ENCODE assay signal across 7 mouse cellular contexts in the genomic region with DNA sequence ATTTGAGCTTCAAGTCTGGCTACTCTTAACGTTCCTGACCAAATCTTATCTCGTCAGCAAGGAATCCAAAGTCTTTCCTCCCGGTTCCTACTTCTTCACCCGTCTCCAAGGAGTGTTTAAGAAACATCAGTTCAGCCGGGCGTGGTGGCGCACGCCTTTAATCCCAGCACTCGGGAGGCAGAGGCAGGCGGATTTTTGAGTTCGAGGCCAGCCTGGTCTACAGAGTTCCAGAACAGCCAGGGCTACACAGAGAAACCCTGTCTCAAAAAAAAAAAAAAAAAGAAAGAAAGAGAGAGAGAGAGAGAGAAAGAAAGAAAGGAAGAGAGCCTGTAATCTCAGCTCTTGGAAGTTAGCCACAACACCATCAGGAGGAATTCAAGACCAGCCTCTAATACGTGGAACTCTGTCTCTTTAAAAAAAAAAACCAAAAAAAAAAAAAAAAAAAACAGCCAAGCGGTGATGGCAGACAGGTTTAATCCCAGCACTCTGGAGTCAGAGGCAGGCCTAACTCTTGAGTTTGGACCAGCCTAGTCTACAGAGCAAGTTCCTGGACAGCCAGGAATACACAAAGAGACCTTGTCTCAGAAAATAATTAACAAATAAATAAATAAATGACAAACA. TPM values are rescaled to one million over a fixed set of nuclear protein-coding genes. Genes with fewer than 3 reads are reported as not detected.
DNase-seq lines count a peak whose midpoint lies in the region; ATAC-seq and TF ChIP-seq lines count a peak whose summit lies in the region.
"Not testable (repeated sequence)": the region's sequence is repeated elsewhere in the genome, so short reads cannot be mapped to it uniquely, and the experiment has no call there.

No protein-coding gene starts in this region.

- not testable (repeated sequence) for TF ChIP-seq CTCF in hindbrain, postnatal 0 days (IDR thresholded peaks at IDR 0.05; ENCODE audit: low read depth)

- H3K4me1 ChIP-seq in ES-E14 (ENCODE audit: control insufficient read depth in 2 of 2, insufficient read depth in 2 of 2, low read length in 2 of 2, poor library complexity in 1 of 2); hindbrain, postnatal 0 days (ENCODE audit: insufficient read depth, low read length); lung, embryonic 16.5 days (replicated peaks; ENCODE audit: control insufficient read depth, insufficient read depth, low read length); neural tube, embryonic 12.5 days: not testable (repeated sequence)
- H3K4me1 ChIP-seq in embryonic facial prominence, embryonic 13.5 days: peaks cover 19% of the 10 kb centered on the region
- H3K4me1 ChIP-seq in heart, embryonic 10.5 days: peaks cover 11% of the 10 kb centered on the region; the same call in 1 of the 2 replicates
- peaks cover 12% of the 10 kb centered on the region; the same call in 1 of the 2 replicates for H3K4me1 ChIP-seq in limb, embryonic 12.5 days (replicated peaks)

- not testable (repeated sequence) for H3K9me3 ChIP-seq in ES-E14 (ENCODE audit: control insufficient read depth, insufficient read depth, low read depth, low read length); embryonic facial prominence, embryonic 13.5 days; heart, embryonic 10.5 days; hindbrain, postnatal 0 days (ENCODE audit: low read length); limb, embryonic 12.5 days; lung, embryonic 16.5 days (ENCODE audit: control insufficient read depth, low read length); neural tube, embryonic 12.5 days

- H3K27ac ChIP-seq in ES-E14 (ENCODE audit: insufficient read depth, low read depth, low read length, poor library complexity, severe bottlenecking): peak overlapping the region; percentile 46; the same call in 1 of the 2 replicates
- H3K27ac ChIP-seq in embryonic facial prominence, embryonic 13.5 days: peak overlapping the region; percentile 91
- H3K27ac ChIP-seq in heart, embryonic 10.5 days: peak overlapping the region; percentile 94
- peak overlapping the region; percentile 95 for H3K27ac ChIP-seq in hindbrain, postnatal 0 days
- H3K27ac ChIP-seq in limb, embryonic 12.5 days: peak overlapping the region; percentile 83
- peak overlapping the region; percentile 94 for H3K27ac ChIP-seq in lung, embryonic 16.5 days (ENCODE audit: low read length)
- H3K27ac ChIP-seq in neural tube, embryonic 12.5 days: not testable (repeated sequence)

- DNase-seq in ES-E14 (ENCODE audit: low read depth, low spot score); heart, embryonic 10.5 days (ENCODE audit: low spot score); hindbrain, postnatal 0 days (ENCODE audit: low spot score): not testable (repeated sequence)

- H3K9ac ChIP-seq in ES-E14 (ENCODE audit: insufficient read depth, low read depth, low read length, poor library complexity, severe bottlenecking): peak overlapping the region; percentile 79
- peak overlapping the region; percentile 92 for H3K9ac ChIP-seq in embryonic facial prominence, embryonic 13.5 days
- H3K9ac ChIP-seq in hindbrain, postnatal 0 days (replicated peaks; ENCODE audit: low read length): peak overlapping the region; percentile 87
- H3K9ac ChIP-seq in limb, embryonic 12.5 days (replicated peaks): peak overlapping the region; percentile 90; the same call in 1 of the 2 replicates
- H3K9ac ChIP-seq in lung, embryonic 16.5 days (ENCODE audit: low read length): peak overlapping the region; percentile 96
- H3K9ac ChIP-seq in neural tube, embryonic 12.5 days: peak overlapping the region; percentile 90

- 32% methylated on average over 13 of the region's 13 CpGs for WGBS in embryonic facial prominence, embryonic 13.5 days
- WGBS in heart, embryonic 10.5 days: 24% methylated on average over 13 of the region's 13 CpGs
- 28% methylated on average over 13 of the region's 13 CpGs for WGBS in hindbrain, postnatal 0 days
- 28% methylated on average over 13 of the region's 13 CpGs for WGBS in limb, embryonic 12.5 days
- WGBS in lung, embryonic 16.5 days: 25% methylated on average over 13 of the region's 13 CpGs
- 34% methylated on average over 13 of the region's 13 CpGs for WGBS in neural tube, embryonic 12.5 days

- H3K4me3 ChIP-seq in ES-E14 (ENCODE audit: insufficient read depth in 1 of 2, low read depth in 1 of 2, low read length in 2 of 2, poor library complexity in 1 of 2, severe bottlenecking in 1 of 2): peak overlapping the region; percentile 86 to 94
- H3K4me3 ChIP-seq in embryonic facial prominence, embryonic 13.5 days: peak overlapping the region; percentile 80
- peak overlapping the region; percentile 100 for H3K4me3 ChIP-seq in heart, embryonic 10.5 days
- peak overlapping the region; percentile 99 for H3K4me3 ChIP-seq in hindbrain, postnatal 0 days (ENCODE audit: low read length)
- peak overlapping the region; percentile 97 for H3K4me3 ChIP-seq in limb, embryonic 12.5 days (replicated peaks)
- peak overlapping the region; percentile 98 for H3K4me3 ChIP-seq in lung, embryonic 16.5 days (ENCODE audit: low read length)
- peak overlapping the region; percentile 95 for H3K4me3 ChIP-seq in neural tube, embryonic 12.5 days

- in situ Hi-C loops in ES-E14 (cut with MboI; ENCODE audit: low sequenced_read_pairs in 2 of 2, unreplicated experiment in 2 of 2): not testable (repeated sequence)

- H3K4me2 ChIP-seq in embryonic facial prominence, embryonic 13.5 days: peak overlapping the region; percentile 83
- H3K4me2 ChIP-seq in hindbrain, postnatal 0 days (ENCODE audit: low read depth, low read length): peak overlapping the region; percentile 89
- H3K4me2 ChIP-seq in limb, embryonic 12.5 days: peak overlapping the region; percentile 75
- peak overlapping the region; percentile 90 for H3K4me2 ChIP-seq in lung, embryonic 16.5 days (ENCODE audit: low read depth, low read length)
- H3K4me2 ChIP-seq in neural tube, embryonic 12.5 days (replicated peaks): peak overlapping the region; percentile 68

- not testable (repeated sequence) for ATAC-seq in embryonic facial prominence, embryonic 13.5 days (ENCODE audit: insufficient number of reproducible peaks, insufficient read depth, low FRiP score, low TSS enrichment, low read depth); hindbrain, postnatal 0 days
- ATAC-seq in limb, embryonic 12.5 days (ENCODE audit: insufficient number of reproducible peaks, insufficient read depth, low FRiP score, low TSS enrichment, low read depth): 0 out of 2 replicates have a peak, but pooled peaks have one; percentile 10
- ATAC-seq in lung, embryonic 16.5 days (ENCODE audit: low read depth): peak; percentile 32; the same call in 1 of the 2 replicates
- ATAC-seq in neural tube, embryonic 12.5 days (ENCODE audit: low FRiP score, low read depth): peak; percentile 38; the same call in 1 of the 2 replicates

- H3K27me3 ChIP-seq in embryonic facial prominence, embryonic 13.5 days; heart, embryonic 10.5 days (ENCODE audit: insufficient read depth, poor library complexity, severe bottlenecking); hindbrain, postnatal 0 days (ENCODE audit: insufficient read depth, low read length); limb, embryonic 12.5 days; lung, embryonic 16.5 days (ENCODE audit: control insufficient read depth, insufficient read depth, low read depth, low read length); neural tube, embryonic 12.5 days (replicated peaks): not testable (repeated sequence)

- H3K36me3 ChIP-seq in ES-E14 (ENCODE audit: control insufficient read depth, insufficient read depth, low read length, poor library complexity, severe bottlenecking); embryonic facial prominence, embryonic 13.5 days; heart, embryonic 10.5 days; hindbrain, postnatal 0 days (ENCODE audit: insufficient read depth, low read length); limb, embryonic 12.5 days; lung, embryonic 16.5 days (ENCODE audit: control insufficient read depth, insufficient read depth, low read length); neural tube, embryonic 12.5 days: not testable (repeated sequence)

TF ChIP-seq in ES-E14, 5 proteins besides CTCF, POLR2A, EP300 and RAD21:
- TF ChIP-seq ZNF384 (IDR thresholded peaks at IDR 0.05; ENCODE audit: low read depth, low read length): peak; percentile 86

RNA-seq across cellular contexts. Expression of a gene that starts 0.4 kb away (rescaled TPM):
- total RNA-seq in ES-E14 (2012; rRNA removed): 89.7 and 91.1 TPM in 2 replicates
- polyA plus RNA-seq in embryonic facial prominence, embryonic 13.5 days (2015; fragmentation: Nextera tagmentation; extraction: Ambion mirVana): 97.3 and 97.6 TPM in 2 replicates
- polyA plus RNA-seq in heart, embryonic 10.5 days (2016; fragmentation: Nextera tagmentation; extraction: Ambion mirVana): 89.1 and 90.2 TPM in 2 replicates
- total RNA-seq in hindbrain, postnatal 0 days (2014; rRNA removed): 79.2 and 81.8 TPM in 2 replicates
- polyA plus RNA-seq in hindbrain, postnatal 0 days (2015; fragmentation: Nextera tagmentation; extraction: Ambion mirVana): 56.7 and 57.3 TPM in 2 replicates
- polyA plus RNA-seq in limb, embryonic 12.5 days (2016; fragmentation: Nextera tagmentation; extraction: Ambion mirVana): 106 TPM in 2 replicates
- 79.6 and 81.9 TPM in 2 replicates for polyA plus RNA-seq in lung, embryonic 16.5 days (2015; fragmentation: Nextera tagmentation; extraction: Ambion mirVana)
- 98.2 and 99.9 TPM in 2 replicates for polyA plus RNA-seq in neural tube, embryonic 12.5 days (2016; fragmentation: Nextera tagmentation; extraction: Ambion mirVana)
